Mouse (Mus musculus) spleen, adult 2 months (tissue): ENCODE results near the gene Gpr61. TPM values are rescaled to one million over a fixed set of nuclear protein-coding genes. Genes with fewer than 3 reads are reported as not detected.

ENCODE experiments used
- DNase-seq, 2 experiments: peaks; one replicate each; pipeline versions ENCODE4 v3.0.0 to v3.0.0-alpha.2; 2012 to 2021; ENCODE audit warnings: low spot score in 2 of 2, low read depth in 1 of 2
- H3K27ac ChIP-seq: fragments of 200-500 bp; 2 replicates; pipeline ENCODE4 v1.5.1; 2012; ENCODE audit warnings: low read length, inconsistent platforms; ENCODE audit not compliant: insufficient read depth
- H3K27me3 ChIP-seq: fragments of 200-500 bp; 2 replicates; pipeline ENCODE4 v1.6.1; 2012; ENCODE audit warnings: mild to moderate bottlenecking, moderate library complexity, low read length, inconsistent platforms; ENCODE audit not compliant: control insufficient read depth, insufficient read depth
- H3K36me3 ChIP-seq: fragments of 200-500 bp; 2 replicates; pipeline ENCODE4 v1.6.1; 2012; ENCODE audit warnings: mild to moderate bottlenecking, low read length, inconsistent platforms; ENCODE audit not compliant: control insufficient read depth, insufficient read depth
- H3K4me1 ChIP-seq: fragments of 200-500 bp; 2 replicates; pipeline ENCODE4 v1.6.1; 2011; ENCODE audit warnings: inconsistent platforms; ENCODE audit not compliant: control insufficient read depth, insufficient read depth, insufficient read length
- H3K4me3 ChIP-seq: fragments of 200-500 bp; 2 replicates; pipeline ENCODE4 v1.5.1; 2011; ENCODE audit warnings: mild to moderate bottlenecking, inconsistent platforms; ENCODE audit not compliant: insufficient read depth, insufficient read length; ENCODE audit errors: extremely low read depth
- CTCF ChIP-seq: fragments of 200-500 bp; IDR thresholded peaks from 2 replicates; pipeline ENCODE4 v1.5.1; 2011; ENCODE audit warnings: mild to moderate bottlenecking, inconsistent platforms; ENCODE audit not compliant: insufficient read depth, insufficient read length, insufficient replicate concordance; ENCODE audit errors: extremely low read depth
- POLR2A ChIP-seq: fragments of 200-500 bp; IDR thresholded peaks from 2 replicates; pipeline ENCODE4 v1.6.1; 2011; ENCODE audit warnings: low read depth, low read length, inconsistent platforms
- WGBS: fragments of 180-500 bp; shearing (Covaris S2); methylation state at CpG from one replicate; pipeline ENCODE4 v1.1.7; 2018; 5-methylcytosine and 5-hydroxymethylcytosine counted together
- polyA plus RNA-seq: library from polyadenylated mRNA; depleted of rRNA; stranded (reverse); fragments of >200 nt; gene quantifications from 2 replicates; pipeline ENCODE4 v1.2.3, GENCODE M21; 2012

Gpr61 gene
- polyA plus RNA-seq, 1 experiment = not detected

DNA sequence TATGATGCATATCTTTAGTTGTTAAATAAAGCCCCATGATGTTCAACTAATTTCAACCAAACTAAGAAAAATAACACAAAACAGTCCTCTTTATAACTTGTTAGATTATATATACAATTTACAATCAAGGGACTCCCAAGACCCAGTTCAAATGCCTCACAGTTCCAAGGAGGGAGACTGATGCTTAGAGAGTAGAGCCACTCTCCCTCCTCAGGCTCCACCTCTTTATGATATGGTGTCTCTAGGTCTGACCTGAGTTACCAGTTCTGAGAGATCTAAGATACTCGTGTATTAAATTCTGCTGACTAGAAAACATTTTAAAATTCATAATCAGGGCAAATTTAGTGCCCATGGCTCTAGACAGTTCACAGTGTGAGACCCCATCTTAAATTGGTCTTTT lies 15.6 kb downstream of the Gpr61 start:
- no peak overlapping the region for H3K27ac ChIP-seq
- TF ChIP-seq CTCF = no peak
- TF ChIP-seq POLR2A = no peak
- peaks cover 2% of the 10 kb centered on the region; the same call in 1 of the 2 replicates for H3K36me3 ChIP-seq
- peaks cover 4% of the 10 kb centered on the region; the same call in 1 of the 2 replicates for H3K4me1 ChIP-seq
- DNase-seq = no peak
- H3K4me3 ChIP-seq = no peak overlapping the region
- 73% methylated on average over 1 of the region's 1 CpGs for WGBS
- no peaks in the 10 kb centered on the region for H3K27me3 ChIP-seq

DNA sequence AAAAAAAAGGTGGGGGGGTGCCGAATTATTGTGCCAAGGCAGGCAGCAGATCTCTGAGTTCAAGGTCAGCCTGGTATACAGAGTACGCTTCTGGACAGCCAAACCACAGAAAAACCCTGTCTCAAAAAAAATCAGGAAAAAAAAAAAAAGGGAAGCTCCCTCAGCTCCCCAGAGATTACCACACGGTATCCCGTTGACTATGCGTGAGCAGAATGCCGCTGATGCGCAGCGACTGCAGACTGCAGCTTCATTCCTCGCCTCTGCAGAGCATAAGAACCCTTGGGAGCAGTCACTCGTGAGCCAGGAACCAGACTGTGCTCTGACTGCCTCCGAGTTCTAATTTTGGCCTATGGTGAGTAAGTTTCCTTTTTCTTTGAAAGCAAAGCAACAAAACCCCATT lies 20.0 kb downstream of the Gpr61 start:
- Histone ChIP-seq H3K4me3 (no peak overlapping the region), H3K36me3 (no peaks in the 10 kb centered on the region), H3K27ac (no peak overlapping the region), H3K4me1 (peaks cover 9% of the 10 kb centered on the region; the same call in 1 of the 2 replicates), H3K27me3 (no peaks in the 10 kb centered on the region)
- no peak for DNase-seq
- WGBS = 32% methylated on average over 11 of the region's 11 CpGs
- TF ChIP-seq CTCF = no peak
- TF ChIP-seq POLR2A = no peak

DNA sequence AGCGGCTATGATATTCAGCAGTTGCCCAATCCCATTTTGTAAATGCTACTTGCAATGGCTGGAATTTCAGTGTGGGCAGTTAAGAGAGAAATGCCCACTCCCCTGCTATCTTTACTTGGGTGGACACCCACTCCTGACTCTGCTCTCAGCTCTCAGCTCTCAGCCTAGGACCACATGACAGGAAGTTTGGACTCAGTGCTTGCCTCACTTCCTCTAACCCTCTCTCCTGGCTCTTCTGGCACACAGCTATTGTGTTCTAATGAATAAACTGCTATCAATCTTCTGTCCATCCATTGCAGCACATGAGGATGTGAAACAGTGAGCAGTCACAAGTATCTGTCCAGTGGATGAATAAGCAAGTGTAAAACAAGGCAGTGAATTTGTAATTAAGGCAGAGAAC lies 22.2 kb downstream of the Gpr61 start:
- H3K4me1 ChIP-seq = peaks cover 7% of the 10 kb centered on the region; the same call in 1 of the 2 replicates
- H3K27me3 ChIP-seq = no peaks in the 10 kb centered on the region
- 94% methylated on average over 1 of the region's 1 CpGs for WGBS
- DNase-seq = no peak
- TF ChIP-seq POLR2A = no peak
- TF ChIP-seq CTCF = no peak
- H3K27ac ChIP-seq = no peak overlapping the region
- no peak overlapping the region for H3K4me3 ChIP-seq
- H3K36me3 ChIP-seq = no peaks in the 10 kb centered on the region

DNA sequence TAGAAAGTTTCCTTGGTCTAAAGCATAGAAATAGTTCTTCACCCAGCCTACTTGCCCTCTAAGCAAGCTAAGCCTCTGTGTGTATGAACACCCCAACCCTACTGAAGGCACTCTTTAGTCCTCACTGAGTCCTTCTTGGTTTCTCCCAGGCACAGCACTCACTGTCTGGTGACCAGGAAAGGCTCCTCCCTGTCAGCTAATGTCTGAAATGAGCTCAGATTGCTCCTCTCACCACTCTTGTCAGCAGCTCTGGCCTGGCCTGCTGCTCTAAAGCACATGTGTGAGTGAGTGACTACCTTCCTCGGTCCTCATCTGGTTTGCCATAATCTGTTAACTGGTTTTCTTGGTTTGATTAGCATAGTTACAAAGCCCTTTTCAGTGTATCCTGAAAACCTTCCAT lies 22.9 kb downstream of the Gpr61 start:
- Histone ChIP-seq H3K4me1 (peaks cover 7% of the 10 kb centered on the region; the same call in 1 of the 2 replicates), H3K4me3 (no peak overlapping the region), H3K27ac (no peak overlapping the region)

DNA sequence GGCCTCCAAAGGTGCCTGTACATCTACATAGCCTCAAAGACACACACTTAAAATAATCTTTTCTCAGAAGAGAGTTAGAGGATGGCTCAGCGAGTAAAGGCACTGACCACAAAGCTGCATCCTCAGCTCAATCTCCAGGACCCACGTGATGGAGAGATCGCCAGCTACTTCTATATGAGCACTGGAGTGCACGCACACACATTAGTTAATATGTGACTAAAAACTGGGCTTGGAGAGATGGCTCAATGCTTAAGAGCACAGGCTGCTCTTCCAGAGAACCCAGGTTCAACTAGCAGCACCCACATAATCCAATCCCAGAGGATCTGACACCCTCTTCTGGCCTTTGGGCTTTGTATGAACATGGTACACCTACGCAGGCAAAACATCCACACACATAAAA lies 23.5 kb downstream of the Gpr61 start:
- Histone ChIP-seq H3K36me3 (no peaks in the 10 kb centered on the region), H3K4me1 (peaks cover 7% of the 10 kb centered on the region; the same call in 1 of the 2 replicates), H3K4me3 (no peak overlapping the region), H3K27ac (no peak overlapping the region), H3K27me3 (no peaks in the 10 kb centered on the region)
- no peak for DNase-seq
- TF ChIP-seq POLR2A = no peak
- no peak for TF ChIP-seq CTCF
- WGBS = 92% methylated on average over 5 of the region's 5 CpGs

More for the DNA sequence above, 22.9 kb downstream of the Gpr61 start:
- 82% methylated on average over 1 of the region's 1 CpGs for WGBS
- H3K27me3 ChIP-seq = no peaks in the 10 kb centered on the region
- DNase-seq = no peak
- TF ChIP-seq POLR2A (no peak), CTCF (no peak)
- H3K36me3 ChIP-seq = no peaks in the 10 kb centered on the region

DNA sequence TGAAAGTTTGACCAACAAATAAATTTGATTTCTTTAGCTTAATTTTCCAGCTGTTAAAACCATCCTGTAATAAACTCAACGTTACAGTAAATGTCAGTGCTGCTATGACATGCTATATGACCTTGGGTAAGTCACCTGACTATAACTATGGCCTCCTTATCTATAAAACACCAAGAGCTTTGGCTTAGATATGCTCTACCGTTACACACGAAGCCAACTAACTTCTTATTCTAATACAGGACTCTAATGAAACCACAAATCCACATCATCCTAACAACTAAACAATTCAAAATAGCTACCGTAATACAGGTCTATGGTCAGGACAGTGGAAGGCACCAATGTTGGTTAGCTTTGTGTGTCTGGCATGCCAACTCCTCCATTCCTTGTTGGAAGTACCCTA lies 24.9 kb downstream of the Gpr61 start:
- no peak for DNase-seq
- WGBS = 81% methylated on average over 4 of the region's 4 CpGs
- peaks cover 7% of the 10 kb centered on the region; the same call in 1 of the 2 replicates for H3K4me1 ChIP-seq

DNA sequence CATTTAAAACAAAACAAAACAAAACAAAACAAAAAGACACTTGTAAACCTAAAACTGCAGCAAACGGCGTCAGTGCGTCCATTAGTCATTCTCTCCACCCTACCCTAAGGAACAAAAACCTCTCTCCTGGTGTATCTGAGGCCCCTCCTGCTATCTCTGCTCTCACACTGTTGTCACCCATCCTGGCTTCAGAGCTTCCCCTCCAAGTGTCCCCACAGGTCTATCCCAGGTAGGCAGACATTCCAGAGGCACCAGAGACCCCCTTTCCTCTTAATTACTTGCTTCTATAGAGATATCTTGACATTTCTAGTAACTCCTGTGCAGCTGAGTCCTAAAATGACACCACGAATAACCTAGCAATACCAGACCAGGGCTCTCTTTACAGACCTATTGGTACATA lies 25.3 kb downstream of the Gpr61 start:
- no peak for TF ChIP-seq POLR2A
- TF ChIP-seq CTCF = no peak
- Histone ChIP-seq H3K27ac (no peak overlapping the region), H3K36me3 (no peaks in the 10 kb centered on the region), H3K4me3 (no peak overlapping the region), H3K27me3 (no peaks in the 10 kb centered on the region), H3K4me1 (peaks cover 5% of the 10 kb centered on the region; the same call in 1 of the 2 replicates)
- DNase-seq = no peak
- 89% methylated on average over 4 of the region's 4 CpGs for WGBS

More for the DNA sequence above, 24.9 kb downstream of the Gpr61 start:
- H3K4me3 ChIP-seq = no peak overlapping the region
- H3K27me3 ChIP-seq = no peaks in the 10 kb centered on the region
- TF ChIP-seq POLR2A (no peak), CTCF (no peak)
- H3K27ac ChIP-seq = no peak overlapping the region
- no peaks in the 10 kb centered on the region for H3K36me3 ChIP-seq

DNA sequence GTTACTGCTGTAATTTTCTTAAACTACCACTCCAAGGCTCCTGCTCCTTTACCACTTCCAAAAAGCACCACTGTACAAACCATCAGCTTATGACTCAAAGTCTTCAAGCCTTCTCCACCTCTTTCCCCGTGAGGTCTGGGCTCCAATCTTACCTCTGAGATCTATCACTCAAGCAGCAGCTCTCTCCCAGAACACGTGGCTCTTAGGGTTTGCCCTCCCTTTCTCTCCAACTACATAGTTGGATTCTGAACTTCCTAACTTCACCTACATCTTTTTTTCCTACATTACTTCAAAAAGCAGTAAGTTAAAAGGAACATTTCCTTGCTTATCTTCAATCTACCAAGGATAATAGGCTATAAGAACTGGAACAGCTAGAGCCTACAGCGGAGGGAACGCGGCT lies 26.2 kb downstream of the Gpr61 start:
- H3K4me3 ChIP-seq = no peak overlapping the region
- WGBS = 86% methylated on average over 5 of the region's 5 CpGs
- H3K36me3 ChIP-seq = no peaks in the 10 kb centered on the region
- no peak for TF ChIP-seq CTCF
- TF ChIP-seq POLR2A = no peak
- no peak for DNase-seq
- no peak overlapping the region for H3K27ac ChIP-seq
- peaks cover 5% of the 10 kb centered on the region; the same call in 1 of the 2 replicates for H3K4me1 ChIP-seq
- H3K27me3 ChIP-seq = no peaks in the 10 kb centered on the region
